Mouse (Mus musculus) adrenal gland, postnatal 14 days (tissue): ENCODE results near the gene Tmem131l. TPM values are rescaled to one million over a fixed set of nuclear protein-coding genes. Genes with fewer than 3 reads are reported as not detected.

Experiments
- DNase-seq: peaks from one replicate; pipeline ENCODE4 v3.0.0; 2021; ENCODE audit warnings: mixed read lengths
- long read RNA-seq, 2 experiments: library from polyadenylated mRNA; stranded (forward); transcript quantifications; one replicate each; pipeline ENCODE4 v2.0.0; 2021
- total RNA-seq: library from RNA; stranded (reverse); gene quantifications from 2 replicates; pipeline ENCODE4 v1.2.3, GENCODE M21; 2021

Gene Tmem131l
- total RNA-seq: 45.7 and 60.1 TPM in 2 replicates
- long read RNA-seq, experiment 1, full-length matches to known transcripts: 5 of 20 reads
- long read RNA-seq, experiment 1, partial matches to known transcripts: 6 of 20 reads
- long read RNA-seq, experiment 1, other reads (novel, unspliced or antisense): 9 of 20 reads
- long read RNA-seq, experiment 2, full-length matches to known transcripts: 2 of 11 reads
- long read RNA-seq, experiment 2, partial matches to known transcripts: 3 of 11 reads
- long read RNA-seq, experiment 2, other reads (novel, unspliced or antisense): 6 of 11 reads

DNA sequence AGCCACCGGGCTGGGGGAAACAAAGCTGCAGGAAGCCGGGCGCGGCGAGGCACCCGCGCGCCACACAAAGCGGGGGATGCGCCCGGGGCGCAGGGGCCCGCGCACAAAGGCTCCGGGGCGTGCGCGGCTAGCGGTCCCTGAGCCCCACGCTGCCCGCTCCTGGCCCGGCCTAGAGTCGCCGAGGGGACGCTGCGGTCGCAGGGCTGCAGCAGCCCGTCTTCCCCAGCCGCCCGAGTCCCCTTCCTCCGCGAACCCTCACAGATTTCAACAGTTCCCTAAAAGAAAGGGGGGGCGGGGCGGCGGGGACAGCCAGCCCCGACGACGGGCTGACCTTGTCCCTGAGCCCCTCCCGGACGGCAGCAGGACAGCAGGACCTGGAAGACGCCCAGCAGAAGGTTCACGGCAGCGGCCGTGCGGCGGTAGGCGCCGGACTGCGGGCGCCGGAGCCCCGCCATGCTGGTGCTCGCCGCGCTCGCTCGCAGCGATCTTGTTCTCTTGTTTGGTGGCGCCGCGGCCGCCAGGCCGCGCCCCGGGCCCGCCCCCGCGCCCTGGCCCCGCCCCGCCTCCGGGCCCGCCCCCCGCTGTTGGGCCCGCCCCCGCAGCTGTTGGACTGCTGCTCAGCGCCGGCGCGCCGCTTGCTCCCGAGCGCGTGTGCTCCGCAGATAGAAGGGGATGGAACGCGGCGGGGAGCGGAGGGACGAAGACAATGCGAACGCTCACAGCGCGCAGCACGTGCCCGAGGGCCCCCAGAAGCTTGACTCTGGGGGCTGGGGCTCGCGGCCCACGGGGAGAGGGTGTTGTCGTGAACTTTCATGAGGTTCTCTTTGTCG, at the start of gene Tmem131l:
Gene Tmem131l (minus strand): TSS at position 530 of the 830 bp plus-strand sequence.
- peak; percentile 92 for DNase-seq

DNA sequence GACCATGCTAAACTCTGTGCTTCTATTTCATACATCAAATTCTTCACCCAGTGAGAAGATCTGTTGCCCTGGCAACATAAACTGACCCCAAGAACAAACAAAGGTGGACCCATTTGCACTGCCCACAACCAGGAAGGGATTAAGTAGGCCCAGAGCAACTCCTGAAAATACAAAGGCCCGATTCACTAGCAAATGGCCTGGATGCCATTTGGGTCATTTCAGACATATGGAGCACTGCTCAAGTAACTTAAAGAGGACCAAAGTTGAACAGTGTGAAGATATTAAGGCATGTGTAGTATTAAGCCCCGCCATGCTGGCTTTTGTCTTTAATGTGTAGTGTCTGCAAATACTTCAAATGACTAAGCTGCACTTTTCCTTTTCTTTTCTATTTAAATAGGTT, 46.9 kb upstream of the Tmem131l start:
- DNase-seq: no peak

DNA sequence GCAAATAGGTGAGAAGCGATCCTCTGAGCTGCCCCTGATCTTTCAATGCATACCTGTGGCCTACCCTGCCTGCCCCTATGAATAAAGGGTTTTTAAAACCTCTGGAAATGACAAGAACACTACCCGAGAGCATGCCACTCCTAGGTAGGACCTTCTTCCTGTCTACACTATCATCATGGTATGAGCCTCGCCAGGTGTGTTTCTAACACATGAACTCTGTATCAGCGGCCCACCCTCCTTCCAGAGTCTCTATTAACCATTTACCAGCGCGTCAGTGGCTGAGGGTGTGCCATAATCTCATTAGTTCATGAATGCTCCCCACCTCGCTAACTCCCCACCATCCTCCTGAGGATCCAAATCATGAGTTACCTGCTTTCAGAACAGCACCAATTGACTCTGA, 46.4 kb upstream of the Tmem131l start:
- DNase-seq: no peak

DNA sequence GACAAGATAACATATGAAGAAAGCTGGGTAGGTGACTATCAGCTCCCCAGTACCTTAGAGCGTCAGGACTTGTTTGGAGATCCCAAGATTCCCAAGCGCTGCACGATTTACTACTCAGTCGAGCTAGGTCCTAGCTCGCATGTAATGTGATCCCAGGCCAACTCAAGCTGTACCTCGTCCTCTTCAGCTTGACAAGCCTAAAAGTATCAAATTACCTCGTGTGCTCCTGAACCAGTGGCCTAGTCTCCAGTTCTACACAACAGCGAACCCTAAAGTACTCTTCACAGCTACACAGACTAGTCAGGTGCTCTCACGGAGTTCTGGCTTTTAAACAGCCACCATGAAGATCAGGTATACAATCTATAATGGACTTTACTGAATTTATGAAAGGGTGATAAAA, 45.5 kb upstream of the Tmem131l start:
- no peak for DNase-seq

DNA sequence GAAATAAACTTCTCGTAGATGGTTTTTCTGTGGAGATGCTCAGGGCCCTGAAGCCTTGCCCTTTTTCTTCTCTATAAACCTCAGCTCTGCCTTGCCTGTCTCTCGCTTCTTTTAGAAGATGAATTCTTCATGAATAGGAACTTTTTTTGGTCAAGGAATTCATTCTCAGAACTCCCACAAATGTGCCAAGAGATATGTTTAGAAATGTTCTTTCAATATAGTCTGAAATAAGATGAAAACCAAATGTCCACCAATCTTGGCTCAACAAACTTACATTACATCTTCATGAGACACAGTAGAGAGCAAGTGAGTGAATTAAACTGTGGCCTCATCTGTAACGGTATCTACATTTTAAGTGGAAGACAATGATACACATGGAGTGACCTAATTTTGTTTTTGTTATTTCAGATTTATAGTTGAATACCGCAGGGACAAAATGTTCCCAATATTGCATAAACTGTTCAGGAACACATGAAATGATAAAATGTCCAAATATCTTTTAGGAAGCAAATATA, 41.3 kb upstream of the Tmem131l start:
- no peak for DNase-seq

DNA sequence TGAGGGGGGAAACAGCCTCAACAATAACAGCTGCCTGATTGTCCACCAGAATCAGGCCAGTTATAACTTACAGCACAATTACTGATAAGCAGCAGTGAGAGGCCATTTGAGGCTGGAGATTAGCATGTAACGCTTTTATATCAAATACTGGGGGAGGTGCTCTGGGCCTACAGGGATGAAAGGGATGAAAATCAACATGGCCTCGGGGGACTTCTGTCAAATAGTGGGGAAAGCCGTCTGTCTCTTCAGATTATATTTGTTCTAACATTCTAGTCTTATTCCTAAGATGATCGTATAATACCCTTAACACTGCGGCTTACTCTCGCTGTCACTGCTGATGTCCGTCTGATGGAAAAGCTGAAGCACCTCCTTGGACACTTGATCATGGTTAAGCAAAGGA, 40.1 kb upstream of the Tmem131l start:
- no peak for DNase-seq

DNA sequence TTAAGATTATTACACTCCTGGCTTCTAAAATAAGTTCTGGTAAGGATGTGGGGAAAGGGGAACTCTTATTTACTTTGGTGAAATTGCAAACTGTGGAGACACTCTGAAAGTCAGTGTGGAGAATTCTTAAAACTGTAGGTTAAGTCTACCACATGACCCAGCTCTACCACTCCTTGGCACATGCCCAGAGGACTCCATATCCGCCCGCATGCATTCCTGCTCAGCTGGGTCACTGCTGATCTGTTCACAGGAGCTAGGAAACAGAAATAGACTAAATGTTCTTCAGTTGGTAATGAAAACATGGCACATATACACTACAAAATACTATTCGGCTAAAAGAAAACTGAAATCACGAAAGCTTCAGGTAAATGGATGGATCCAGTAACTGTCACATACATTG, 37.5 kb upstream of the Tmem131l start:
- DNase-seq: no peak

DNA sequence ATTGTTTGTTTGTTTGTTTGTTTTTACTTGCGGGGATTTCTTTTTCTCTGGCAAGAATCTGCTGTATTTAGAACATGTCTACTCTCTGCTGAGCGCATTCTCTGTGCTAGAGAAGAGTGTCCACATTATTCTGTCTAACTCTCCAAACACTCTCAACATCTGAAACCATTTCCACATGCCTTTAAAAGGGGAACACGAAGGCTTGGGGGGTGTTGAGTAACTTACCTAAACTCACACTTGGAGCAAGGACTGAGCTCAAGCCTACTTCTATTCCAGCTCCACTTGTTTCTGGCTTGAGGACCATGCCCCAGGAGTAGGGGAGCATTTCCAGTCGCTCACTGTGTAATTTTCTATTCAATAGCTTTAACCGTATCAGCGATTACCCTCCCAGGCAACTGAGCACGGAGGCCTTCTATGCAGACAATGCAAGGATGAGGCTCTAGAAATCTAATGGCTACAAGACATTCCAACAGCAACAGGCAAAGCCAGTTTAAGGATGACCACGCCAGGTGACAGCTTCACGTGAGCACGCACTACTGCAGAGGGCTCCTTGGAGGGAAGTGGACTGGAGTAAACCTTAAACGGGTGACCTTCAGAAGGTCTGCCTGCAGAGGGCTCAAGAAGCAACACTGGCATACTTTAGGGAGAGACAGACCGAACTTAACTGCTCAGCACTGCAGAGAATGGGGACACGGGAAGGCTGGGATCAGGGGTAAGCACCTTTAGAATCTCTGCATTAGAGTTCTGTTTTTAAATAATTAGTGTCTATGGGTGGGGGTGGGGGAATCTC, 36.8 kb upstream of the Tmem131l start:
- DNase-seq: no peak

DNA sequence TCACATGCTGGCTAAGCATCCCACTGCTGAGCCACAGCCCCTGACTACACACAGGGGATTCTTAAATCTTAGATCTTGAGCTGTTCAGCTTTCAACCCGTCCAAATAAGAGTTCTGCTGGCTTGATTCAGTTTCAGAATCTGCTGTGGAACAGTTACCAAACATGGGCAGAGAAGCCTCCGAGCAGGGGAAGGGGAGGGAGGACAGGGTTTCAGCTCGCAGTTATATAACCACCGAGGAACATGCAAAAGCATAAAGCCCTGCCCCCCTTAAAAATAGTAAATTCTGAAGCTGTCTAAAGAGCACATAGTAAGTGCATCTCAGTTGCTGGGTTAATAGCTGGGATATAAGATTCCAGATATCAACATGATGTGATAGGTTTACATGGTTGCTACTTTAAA, 35.5 kb upstream of the Tmem131l start:
- no peak for DNase-seq

DNA sequence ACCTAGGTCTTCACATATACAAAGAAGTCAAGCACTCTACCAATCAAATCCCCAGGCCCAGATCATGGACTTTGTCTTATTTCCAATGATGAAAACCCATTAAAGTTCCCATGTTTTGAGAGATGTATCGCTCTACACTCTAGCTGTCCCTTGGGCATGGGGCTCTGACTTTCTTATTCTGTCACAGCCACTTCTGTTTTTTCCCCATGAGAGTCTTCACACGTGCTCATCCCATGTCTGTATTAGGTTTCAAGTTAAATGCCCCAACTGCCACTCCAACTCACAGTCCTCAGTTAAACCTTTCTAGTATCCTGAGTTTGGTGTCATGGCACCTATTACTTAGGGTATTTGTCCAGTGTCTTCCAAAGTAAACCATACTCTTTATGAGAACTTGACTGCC, 34.8 kb upstream of the Tmem131l start:
- no peak for DNase-seq

DNA sequence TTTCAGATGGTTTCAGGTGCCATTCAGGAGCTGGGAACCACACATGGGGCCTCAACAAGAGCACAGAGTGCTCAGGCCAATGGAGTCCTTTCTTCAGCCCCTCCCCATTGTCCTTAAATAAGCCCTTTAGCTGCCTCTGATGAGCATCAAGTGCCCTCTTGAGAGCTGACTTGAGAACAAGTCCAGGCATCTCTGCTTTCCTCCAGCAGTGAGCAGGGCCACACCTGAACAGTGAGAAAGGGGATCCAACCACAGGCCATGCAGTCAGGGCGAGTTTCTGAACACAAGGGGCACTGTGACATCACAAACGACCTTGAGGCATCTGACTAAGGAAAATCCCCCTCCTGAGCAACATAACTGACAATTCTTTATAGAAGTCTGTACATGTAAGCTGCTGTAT, 31.7 kb upstream of the Tmem131l start:
- DNase-seq: no peak

DNA sequence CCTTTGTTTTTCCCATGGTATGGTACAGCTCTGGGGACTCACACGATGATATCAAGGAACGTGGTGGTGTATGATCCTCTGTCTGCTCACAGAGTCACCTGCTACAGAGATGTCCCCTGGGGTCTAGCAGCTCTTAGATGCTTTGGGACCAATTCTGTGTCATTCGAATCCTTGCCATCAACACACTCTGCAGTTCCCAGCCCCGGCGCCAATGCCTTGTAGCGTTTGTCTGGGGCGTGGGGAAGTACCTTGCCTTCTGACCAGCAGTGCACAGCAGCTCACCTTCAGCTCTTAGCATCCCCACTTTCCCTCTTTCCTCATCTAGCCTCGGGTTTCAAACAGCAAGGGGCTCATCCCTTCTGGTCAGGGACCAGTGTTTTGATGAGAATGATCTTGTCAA, 30.8 kb upstream of the Tmem131l start:
- DNase-seq: no peak

DNA sequence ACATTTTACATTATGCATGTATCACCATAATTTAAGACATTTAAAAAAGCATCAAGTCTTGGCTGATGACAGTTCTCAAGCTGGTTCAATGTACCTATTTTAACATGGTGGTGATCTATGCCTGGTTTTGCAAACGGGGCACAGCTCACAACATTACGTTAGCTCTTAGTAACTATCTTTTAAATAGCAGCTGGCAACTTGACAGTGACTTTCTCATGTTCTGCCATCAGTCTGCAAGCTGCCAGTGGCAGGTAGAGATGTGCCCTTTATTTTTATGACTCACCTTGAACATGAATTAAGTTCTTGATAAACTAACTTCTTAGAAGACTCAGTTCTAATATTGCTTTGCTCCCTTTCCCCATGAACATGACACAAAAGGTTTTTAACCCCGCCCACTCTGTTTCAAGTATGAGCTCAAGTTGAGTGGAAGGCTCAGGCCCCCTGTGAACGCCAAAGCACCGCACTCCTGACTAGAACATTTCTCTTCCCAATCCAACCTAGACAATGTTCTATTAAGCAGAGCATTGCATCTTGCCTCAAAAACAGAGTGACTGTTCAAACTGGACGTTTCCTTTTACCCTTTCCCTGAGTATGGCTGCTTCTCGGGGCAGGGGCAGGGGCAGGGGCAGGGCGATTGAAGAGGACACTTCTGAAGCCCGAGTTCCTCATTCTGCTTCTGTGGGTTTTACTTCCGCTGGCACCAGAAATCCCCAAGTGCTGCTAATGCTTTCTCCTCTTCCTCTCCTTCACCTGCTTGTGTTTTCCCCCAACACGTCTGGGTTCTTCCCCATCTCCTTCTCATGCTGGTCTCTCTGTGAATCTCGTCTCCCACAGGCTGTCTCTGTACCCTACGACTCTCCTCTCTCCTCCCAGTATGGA, 29.1 kb upstream of the Tmem131l start:
- DNase-seq: no peak

DNA sequence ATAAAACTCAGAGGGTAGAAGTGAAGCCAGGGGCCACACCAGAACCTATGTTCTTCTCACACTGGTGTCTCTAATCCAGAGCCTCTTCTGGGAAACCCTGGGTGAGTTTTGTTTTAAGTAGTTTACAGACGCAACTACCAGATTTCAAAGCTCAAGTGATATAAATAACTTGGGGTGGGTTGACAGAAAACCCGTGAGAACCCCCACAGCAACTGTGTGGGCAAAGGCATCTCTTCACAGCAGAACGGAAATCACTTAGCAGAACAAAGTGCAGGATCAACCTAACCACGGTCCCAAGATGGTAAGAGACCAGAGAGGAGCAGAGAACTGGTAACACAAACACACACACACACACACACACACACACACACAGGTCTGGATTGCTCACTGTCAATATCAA, 25.9 kb upstream of the Tmem131l start:
- no peak for DNase-seq

DNA sequence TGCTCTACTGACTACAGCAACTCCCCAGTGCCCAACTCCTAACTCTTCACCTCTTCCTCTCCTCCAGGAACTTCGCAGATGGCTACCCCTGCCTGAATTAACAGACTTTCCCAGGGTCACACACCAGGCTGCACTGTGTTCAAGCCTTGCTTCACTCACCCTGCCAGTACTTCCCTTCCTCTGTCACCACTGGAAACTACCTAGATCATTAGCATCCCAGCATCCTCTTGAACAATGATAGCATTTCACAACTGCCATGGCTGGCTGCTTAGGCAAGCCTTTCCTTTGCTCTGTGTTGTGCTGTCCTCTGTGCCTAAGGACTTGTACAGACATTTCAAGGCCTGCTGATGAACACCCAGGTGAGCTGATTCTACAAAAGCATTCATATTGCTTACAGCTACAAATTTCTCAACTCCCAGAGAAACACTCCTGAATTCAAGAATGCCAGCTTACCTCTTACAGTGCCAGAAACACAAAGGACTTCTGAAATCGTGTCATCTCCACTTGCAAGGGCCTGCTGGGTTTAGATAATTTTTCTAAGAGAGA, 23.5 kb upstream of the Tmem131l start:
- DNase-seq: no peak

DNA sequence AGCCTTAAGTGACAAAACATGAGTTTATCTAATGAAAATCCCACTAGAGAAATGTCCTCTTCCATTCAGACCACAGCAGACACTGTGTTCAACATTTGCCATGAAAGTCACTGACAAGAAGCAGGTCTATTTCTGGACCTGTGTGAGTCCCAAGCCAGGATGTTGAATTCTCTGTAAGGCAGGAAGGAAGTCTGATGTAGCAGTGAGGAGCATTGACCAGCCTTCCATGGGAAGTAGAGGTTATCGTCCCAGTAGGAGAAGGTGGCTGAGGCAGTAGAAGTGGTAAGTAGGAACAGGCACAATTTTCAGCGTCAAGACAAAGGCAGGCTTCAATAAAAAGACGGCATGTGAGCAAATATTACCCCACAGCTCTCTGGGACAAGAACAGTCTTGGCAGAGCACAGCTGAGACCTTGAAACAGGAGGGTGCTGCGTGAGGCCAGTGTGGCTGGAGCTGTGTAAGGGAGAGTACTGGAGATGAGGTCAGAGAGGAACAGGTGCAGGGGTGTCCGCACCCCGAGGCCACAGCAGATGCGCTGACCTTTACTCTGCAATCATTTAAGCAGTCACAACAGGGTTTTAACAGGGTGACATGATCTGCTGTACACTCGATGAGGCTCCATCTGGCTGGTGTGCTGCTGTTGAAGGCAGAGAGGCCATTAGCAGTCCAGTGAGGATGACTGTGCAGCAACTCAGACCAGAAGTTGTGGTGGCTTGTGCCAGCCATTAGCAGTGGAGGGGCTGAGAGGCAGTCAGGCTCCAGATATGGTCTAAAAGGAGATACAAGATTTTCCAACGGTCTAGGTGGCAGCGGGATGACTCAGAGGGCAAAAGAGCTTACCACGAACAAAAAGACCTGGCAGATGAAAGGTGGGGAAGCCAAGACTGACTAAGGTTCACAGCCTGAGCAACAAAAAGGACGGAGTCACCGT, 21.8 kb upstream of the Tmem131l start:
- peak; percentile 69 for DNase-seq

DNA sequence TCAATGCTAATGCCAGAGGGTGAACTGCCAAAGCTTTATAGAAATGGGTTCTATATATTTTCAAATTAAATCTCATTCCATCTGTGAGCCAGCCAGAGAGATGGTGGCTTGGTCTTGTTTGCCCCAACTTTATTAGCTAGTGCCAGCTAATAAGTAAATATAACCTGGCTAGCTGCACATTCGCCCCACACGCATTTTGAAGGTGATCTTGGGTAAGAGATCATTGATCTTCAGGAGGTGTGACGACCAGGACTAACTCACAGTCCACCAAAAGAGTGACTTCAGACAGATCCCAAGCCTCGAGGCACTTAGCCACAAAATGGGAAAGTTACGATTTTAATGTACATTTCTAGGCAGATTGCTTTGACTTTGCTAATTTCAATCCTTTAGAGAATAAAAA, 21.0 kb upstream of the Tmem131l start:
- no peak for DNase-seq

DNA sequence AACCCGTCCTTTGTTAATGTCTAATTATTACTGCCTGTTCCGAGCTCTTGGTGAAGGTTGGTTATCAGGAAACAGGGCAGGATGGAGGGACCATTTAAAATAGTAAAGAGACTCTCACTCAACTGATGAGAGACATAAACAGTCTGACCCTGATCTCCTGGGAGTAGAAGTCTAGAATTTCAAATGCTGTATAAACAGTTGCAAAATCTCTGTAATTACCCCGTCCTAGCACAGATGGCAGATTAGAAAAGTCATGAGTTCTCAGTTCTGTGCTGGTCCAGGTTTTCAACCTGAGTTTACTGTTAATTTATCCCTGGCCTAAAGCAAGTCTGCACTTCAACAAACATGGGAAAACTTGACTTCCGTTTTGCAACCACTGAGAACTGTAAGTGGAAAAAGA, 20.2 kb upstream of the Tmem131l start:
- DNase-seq: no peak

DNA sequence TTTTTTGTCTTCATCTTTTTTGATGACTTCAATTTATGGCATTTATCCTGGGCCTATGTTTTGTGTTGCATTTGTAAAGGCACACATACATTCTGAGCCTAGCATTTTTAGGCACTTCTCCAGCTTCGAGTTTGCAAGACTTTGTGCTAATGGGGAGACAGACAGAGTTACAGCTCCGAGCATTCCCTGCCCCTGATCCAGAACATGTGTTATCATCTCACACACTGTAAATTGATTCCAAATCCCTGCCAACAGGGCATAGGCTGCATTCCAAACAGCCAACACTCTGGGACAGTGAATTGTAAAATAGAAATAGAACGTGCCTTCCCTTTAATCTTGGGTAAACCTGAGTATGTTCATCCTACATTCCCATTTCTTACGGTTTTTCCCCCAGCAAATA, 19.7 kb upstream of the Tmem131l start:
- DNase-seq: no peak

DNA sequence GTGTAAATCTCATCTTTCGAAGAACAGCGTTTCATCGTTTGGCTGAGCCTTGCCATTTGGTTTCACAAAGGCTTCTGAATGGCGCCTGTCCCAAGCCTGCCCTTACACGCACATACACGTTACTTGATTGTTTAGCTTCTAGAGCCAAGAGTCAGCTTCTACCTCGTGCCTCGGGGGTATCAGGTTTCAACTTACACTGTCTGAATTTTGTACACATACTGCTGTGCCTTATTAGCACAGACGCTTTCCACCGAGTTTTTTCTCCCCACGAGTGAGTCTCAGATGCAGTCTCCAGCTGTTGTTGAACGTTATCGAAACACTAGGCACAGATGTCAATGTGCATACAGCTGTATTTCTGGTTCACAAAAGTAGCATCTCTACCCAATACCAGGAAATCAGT, 19.3 kb upstream of the Tmem131l start:
- DNase-seq: no peak
